Mouse (Mus musculus) intestine, embryonic 15.5 days (tissue): ENCODE measurements around the gene Pyroxd2. TPM values are rescaled to one million over a fixed set of nuclear protein-coding genes. Genes with fewer than 3 reads are reported as not detected.

Experiments
- ATAC-seq: fragments of 200-750 bp; cut with Nextera tagmentation; 2 replicates; pipeline ENCODE4 v1.8.0; 2017; ENCODE audit warnings: moderate TSS enrichment, moderate library complexity
- H3K27ac ChIP-seq: fragments of 300-500 bp; sonication (generic); 2 replicates; pipeline ENCODE4 v1.5.1; 2015; ENCODE audit warnings: mild to moderate bottlenecking, inconsistent platforms
- H3K27me3 ChIP-seq: fragments of 300-500 bp; sonication (generic); replicated peaks from 2 replicates; pipeline ENCODE4 v1.6.1; 2015; ENCODE audit warnings: inconsistent platforms
- H3K36me3 ChIP-seq: fragments of 300-500 bp; sonication (generic); 2 replicates; pipeline ENCODE4 v1.6.1; 2015; ENCODE audit warnings: inconsistent platforms
- H3K4me1 ChIP-seq: fragments of 300-500 bp; sonication (generic); replicated peaks from 2 replicates; pipeline ENCODE4 v1.6.1; 2015; ENCODE audit warnings: inconsistent platforms
- H3K4me2 ChIP-seq: fragments of 300-500 bp; sonication (generic); replicated peaks from 2 replicates; pipeline ENCODE4 v1.6.1; 2015; ENCODE audit warnings: mild to moderate bottlenecking, inconsistent platforms
- H3K4me3 ChIP-seq: fragments of 300-500 bp; sonication (generic); replicated peaks from 2 replicates; pipeline ENCODE4 v1.5.1; 2015; ENCODE audit warnings: inconsistent platforms
- H3K9ac ChIP-seq: fragments of 300-500 bp; sonication (generic); 2 replicates; pipeline ENCODE4 v1.6.1; 2015; ENCODE audit warnings: inconsistent platforms
- H3K9me3 ChIP-seq: fragments of 300-500 bp; sonication (generic); 2 replicates; pipeline ENCODE4 v1.6.1; 2016; ENCODE audit warnings: inconsistent platforms
- WGBS: fragments of 180-500 bp; shearing (Covaris S2); methylation state at CpG from one replicate; pipeline ENCODE4 v1.1.7; 2015; 5-methylcytosine and 5-hydroxymethylcytosine counted together
- polyA plus RNA-seq: library from polyadenylated mRNA; unstranded; fragments of >200 nt; fragmentation: Nextera tagmentation; extraction: Ambion mirVana; gene quantifications from 2 replicates; pipeline ENCODE4 v1.2.1, GENCODE M21; 2015

Gene Pyroxd2
- polyA plus RNA-seq, 1 experiment from 2014 or later, result 5.9 TPM

GRCm38 (mm10) chr19:42676931-42677330 lies 75.6 kb downstream of the Pyroxd2 start:
- no peak overlapping the region for H3K4me2 ChIP-seq
- no peaks in the 10 kb centered on the region for H3K4me1 ChIP-seq
- no peak for ATAC-seq
- H3K9ac ChIP-seq, result no peak overlapping the region
- H3K9me3 ChIP-seq, result no peaks in the 10 kb centered on the region
- H3K4me3 ChIP-seq, result no peak overlapping the region
- H3K27ac ChIP-seq, result no peak overlapping the region
- no peaks in the 10 kb centered on the region for H3K27me3 ChIP-seq
- H3K36me3 ChIP-seq, result no peaks in the 10 kb centered on the region
- 90% methylated on average over 3 of the region's 3 CpGs for WGBS

Other genes starting within 250 kb of the Pyroxd2 start
- 17.3 and 21.4 TPM in 2 replicates for gene R3hcc1l, start 234.0 kb downstream of the Pyroxd2 start, polyA plus RNA-seq
- gene Loxl4, start 140.0 kb downstream of the Pyroxd2 start, polyA plus RNA-seq, result 1.6 and 1.9 TPM in 2 replicates
- 16.7 and 17.0 TPM in 2 replicates for gene Hps1, start 27.2 kb upstream of the Pyroxd2 start, polyA plus RNA-seq